Mouse (Mus musculus): ENCODE measurements around the gene Smad1.

Smad1 gene

GRCm38 (mm10) chr8:79384276-79385271, 14.7 kb downstream of the Smad1 start:
- in situ Hi-C loops (cut with MboI; ENCODE audit: unreplicated experiment in 2 of 2): no loop called here

GRCm38 (mm10) chr8:79382857-79383262, 16.5 kb downstream of the Smad1 start:
- in situ Hi-C loops (cut with MboI; ENCODE audit: unreplicated experiment in 2 of 2): no loop called here

GRCm38 (mm10) chr8:79381771-79382170, 17.5 kb downstream of the Smad1 start:
- in situ Hi-C loops (cut with MboI; ENCODE audit: unreplicated experiment in 2 of 2): no loop called here

- in situ Hi-C loops (cut with MboI; ENCODE audit: unreplicated experiment in 2 of 2): no loop called here
Observed at GRCm38 (mm10) chr8:79380386-79380785, 18.9 kb downstream of the Smad1 start.

GRCm38 (mm10) chr8:79379971-79380370, 19.3 kb downstream of the Smad1 start:
- in situ Hi-C loops (cut with MboI; ENCODE audit: unreplicated experiment in 2 of 2): no loop called here

GRCm38 (mm10) chr8:79376648-79377047, 22.7 kb downstream of the Smad1 start:
- in situ Hi-C loops (cut with MboI; ENCODE audit: unreplicated experiment in 2 of 2): no loop called here

DNA sequence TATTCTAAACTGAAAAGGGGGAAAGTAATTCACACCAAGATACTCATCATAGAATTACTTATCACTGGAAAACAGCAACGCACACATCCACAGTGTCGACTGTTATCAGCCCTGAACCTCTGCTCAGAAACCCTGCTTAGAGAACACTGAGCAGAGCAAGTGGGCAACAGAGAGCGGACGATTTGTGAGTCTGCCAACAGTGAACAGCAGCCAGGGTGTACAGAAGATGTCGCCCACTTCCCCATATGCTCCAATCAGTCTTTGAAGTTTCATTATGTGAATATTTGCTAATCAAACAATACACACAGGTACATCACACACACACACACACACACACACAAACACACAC, 23.6 kb downstream of the Smad1 start:
- in situ Hi-C loops (cut with MboI; ENCODE audit: unreplicated experiment in 2 of 2): no loop called here

DNA sequence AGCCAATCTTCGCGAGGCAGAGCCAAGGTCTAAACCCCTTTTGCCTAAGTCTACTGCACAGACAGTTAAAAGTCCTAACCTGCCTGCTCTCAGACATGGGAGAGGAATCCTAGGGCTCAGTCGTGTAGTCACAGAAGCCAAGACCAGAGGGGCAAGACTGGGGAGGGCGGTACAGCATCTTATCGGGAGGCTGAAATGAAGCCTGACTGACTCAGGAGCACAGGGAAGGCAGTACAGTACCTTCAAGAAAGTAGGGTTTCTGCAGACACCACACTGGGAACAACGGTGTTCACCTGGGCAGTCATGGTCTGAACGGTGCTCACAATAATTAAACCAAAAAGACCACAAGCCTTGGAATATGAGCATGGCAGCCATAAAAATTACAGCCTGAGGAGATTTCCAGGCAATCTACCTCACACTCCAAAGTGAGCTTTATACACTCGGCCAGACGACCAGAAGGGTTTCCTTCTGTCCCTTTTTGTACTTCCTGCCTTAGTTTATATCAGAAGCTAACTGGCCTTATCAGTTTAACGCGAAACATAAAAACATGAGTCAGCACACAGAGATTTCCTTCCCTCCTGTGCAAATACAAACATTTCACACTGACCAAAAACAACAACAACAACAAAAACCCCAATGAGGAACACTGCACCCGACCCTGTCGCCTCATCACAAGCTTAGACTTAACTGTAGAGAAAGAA, 24.1 kb downstream of the Smad1 start:
- in situ Hi-C loops (cut with MboI; ENCODE audit: unreplicated experiment in 2 of 2): no loop called here

DNA sequence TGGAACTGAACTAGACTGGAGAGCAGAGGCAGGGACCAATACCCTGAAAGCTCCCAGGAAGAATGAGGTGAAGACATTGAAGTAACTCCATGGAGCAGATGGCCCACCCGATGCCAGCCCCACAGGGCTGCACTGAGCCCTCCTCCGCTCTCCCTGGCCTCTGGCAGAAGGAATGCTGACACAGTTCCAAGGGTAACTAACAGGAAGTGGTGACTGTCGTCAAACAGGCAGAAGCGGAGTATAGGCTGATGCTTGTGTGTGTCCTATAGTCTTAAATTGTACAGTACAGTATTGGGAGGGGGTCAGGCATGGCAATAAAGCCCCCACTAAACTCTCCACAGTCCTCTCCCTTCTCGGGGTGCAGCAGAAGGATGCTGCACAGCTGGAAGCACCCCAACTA, 24.9 kb downstream of the Smad1 start:
- in situ Hi-C loops (cut with MboI; ENCODE audit: unreplicated experiment in 2 of 2): no loop called here

DNA sequence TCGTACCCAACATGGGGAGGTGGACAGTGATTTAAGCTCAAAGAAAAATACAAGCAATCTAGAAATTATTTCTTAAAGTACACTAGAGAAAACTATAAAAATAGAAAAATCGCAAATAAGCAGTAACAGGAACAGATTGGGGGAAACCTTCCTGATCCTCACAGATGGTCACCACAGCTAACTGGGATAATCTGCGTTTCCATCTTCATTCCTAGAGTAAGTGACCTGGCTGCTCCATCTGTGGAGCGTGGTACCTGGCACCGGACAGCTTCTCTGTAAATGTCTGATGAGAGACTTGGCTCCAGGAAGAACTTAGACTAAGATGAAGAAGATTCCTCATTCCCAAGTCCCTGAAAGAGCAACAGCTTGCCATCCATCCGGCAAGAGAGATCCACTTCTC, 25.8 kb downstream of the Smad1 start:
- in situ Hi-C loops (cut with MboI; ENCODE audit: unreplicated experiment in 2 of 2): no loop called here

DNA sequence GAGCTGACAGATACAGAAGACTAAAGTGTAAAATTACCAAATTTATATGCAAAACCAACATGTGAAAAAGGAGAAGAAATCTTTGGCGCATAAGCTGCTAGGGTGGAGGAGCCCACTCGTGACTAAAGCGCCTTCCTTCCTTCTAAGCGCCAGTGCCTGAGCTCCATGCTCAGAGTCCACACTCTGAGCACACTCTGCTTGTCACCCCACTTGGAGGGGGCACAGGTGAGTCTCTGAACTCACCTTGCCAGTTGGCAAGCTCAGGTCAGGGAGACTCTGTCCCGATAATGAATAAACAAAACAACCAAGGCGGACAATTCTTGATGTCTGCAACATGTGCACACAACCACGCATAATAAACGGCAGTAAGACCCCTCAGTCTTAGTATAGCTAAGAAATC, 26.4 kb downstream of the Smad1 start:
- in situ Hi-C loops (cut with MboI; ENCODE audit: unreplicated experiment in 2 of 2): no loop called here

DNA sequence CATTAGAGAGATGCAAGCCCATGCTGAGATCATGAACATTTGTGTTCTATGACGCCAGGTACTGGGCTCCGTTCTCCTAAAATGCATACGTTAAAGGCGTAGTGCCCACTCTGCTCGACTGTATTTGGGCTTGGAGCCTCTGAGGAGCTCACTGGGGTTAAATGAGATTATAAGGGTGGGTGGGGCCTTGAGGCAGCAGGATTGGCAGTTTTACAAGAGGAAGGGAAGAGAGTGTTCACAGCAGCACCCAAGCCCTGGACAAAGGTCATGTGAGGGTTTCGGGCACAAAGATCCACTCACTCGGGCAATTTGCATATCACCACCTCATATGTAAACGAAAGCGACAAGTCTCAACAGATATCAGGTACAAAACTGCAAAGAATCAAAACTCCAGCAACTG, 26.8 kb downstream of the Smad1 start:
- in situ Hi-C loops (cut with MboI; ENCODE audit: unreplicated experiment in 2 of 2): no loop called here

GRCm38 (mm10) chr8:79372084-79372483, 27.2 kb downstream of the Smad1 start:
- in situ Hi-C loops (cut with MboI; ENCODE audit: unreplicated experiment in 2 of 2): no loop called here

DNA sequence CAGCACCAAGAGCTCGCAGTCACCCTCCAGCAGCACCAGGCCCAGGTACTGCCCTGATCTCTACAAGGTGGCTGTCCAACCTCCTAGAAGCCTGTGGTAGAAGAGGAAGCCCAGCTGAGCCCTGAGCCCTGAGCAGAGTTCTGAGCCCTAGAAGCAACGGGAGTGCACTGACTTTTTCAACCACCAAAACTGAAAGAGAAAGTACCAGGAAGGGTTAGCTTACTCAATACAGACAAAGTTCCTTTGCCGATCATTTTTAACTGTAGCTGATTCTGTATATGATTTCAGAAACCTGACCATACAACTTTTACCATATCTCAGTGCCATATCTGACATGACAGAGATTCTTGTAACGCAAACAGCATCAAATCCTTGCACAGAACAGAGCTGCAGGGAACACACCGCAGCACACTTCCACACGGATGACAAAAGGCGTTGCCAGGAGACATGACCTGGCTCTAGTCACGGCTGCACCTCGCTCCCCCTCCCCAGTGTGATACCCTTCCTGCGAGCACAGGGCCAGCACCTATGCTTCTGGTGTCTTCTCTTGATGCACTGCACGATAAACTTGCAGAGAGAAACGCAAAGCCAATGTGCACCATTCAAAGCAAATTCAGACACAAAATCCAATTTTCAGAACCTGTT, 28.6 kb downstream of the Smad1 start:
- in situ Hi-C loops (cut with MboI; ENCODE audit: unreplicated experiment in 2 of 2): no loop called here

- in situ Hi-C loops (cut with MboI; ENCODE audit: unreplicated experiment in 2 of 2): no loop called here
Observed at GRCm38 (mm10) chr8:79369163-79369562, 30.2 kb downstream of the Smad1 start.

DNA sequence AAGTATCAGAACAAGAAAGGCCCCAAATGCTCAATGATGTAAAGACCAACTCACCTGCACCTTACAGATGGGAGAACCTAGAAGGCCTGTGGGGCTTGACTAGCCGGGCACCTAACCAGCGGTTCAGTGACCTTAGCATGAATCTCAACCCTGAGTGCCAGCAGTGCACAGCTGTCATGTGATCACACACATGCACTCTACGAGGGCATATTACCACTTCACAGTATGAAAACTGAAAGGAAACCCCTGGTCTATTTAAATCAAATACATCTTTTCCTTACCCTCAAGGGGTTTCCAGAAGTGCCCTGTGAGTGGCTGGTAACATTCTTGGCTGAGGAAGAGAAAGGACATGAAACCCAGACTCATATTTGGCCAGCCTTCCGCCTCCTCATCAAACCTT, 31.4 kb downstream of the Smad1 start:
- in situ Hi-C loops (cut with MboI; ENCODE audit: unreplicated experiment in 2 of 2): no loop called here

GRCm38 (mm10) chr8:79367350-79367749, 32.0 kb downstream of the Smad1 start:
- in situ Hi-C loops (cut with MboI; ENCODE audit: unreplicated experiment in 2 of 2): no loop called here

DNA sequence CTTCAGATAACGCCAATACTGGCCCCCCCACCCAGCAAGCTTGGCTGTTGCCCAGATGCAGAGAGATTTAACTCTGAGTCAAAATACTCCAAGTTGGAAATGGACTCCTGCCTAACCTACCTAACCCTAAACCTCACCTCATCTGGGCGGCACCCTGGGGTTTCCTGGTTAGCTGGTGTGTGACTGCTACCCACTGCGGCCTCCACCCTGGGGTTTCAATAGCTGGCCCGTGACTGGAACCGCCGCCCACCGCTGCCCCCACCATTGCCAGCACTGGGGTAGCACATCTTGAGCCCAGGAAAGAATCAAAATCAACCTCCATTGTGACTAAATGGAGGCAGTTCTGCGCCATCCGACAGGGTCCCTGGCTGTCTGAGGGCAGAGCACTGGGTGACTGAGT, 33.1 kb downstream of the Smad1 start:
- in situ Hi-C loops (cut with MboI; ENCODE audit: unreplicated experiment in 2 of 2): no loop called here

DNA sequence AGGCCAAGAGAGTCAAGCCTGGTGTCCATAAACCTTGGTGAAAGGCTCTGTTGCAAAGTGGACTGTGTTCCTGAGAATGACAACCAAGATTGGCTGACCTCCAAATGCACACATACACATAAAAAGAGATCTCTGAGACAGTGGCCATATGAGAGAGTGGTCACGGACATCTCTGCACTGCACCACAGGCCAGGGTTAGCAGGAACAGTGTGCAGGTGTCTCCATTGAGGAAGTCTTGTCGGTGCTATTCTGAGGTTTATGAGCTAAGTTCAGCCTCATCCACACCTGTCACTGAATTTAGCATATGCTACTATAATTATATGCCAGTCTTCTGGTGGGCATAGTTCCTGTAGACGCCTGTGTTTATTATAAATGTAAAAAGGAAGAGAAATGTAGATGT, 33.6 kb downstream of the Smad1 start:
- in situ Hi-C loops (cut with MboI; ENCODE audit: unreplicated experiment in 2 of 2): no loop called here

DNA sequence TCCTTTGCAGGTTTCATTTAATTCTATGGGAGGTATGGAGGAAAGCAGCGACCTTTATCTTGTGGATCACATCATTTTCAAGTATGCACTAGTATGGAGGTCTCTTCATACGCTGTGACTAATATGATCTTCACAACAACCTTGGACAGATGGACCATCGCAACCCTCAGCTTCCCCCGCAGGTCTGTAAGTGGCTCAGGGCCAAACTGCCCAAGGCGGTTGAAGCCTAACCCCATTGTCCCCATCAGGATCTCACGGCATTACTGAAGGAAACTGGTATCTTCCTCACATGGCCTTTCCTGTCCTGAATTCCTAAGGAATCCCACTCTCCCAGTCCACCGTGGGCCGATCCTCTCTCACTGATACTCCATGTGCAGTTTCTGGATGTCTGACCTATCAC, 34.5 kb downstream of the Smad1 start:
- in situ Hi-C loops (cut with MboI; ENCODE audit: unreplicated experiment in 2 of 2): no loop called here

- in situ Hi-C loops (cut with MboI; ENCODE audit: unreplicated experiment in 2 of 2): no loop called here
Observed at GRCm38 (mm10) chr8:79362430-79362829, 36.9 kb downstream of the Smad1 start.

All from v-Abl transformed pro-B cells (cell line).